Mouse (Mus musculus) myocyte (in vitro differentiated cells): Measurements from ENCODE around the gene Agt. TPM values are rescaled to one million over a fixed set of nuclear protein-coding genes. Genes with fewer than 3 reads are reported as not detected.

ENCODE experiments used
- H3K27me3 ChIP-seq: one replicate; pipeline ENCODE4 v1.6.1; 2011; ENCODE audit not compliant: control insufficient read depth, insufficient read depth, insufficient read length
- H3K36me3 ChIP-seq: one replicate; pipeline ENCODE4 v1.6.1; 2011; ENCODE audit not compliant: control insufficient read depth, insufficient read depth
- H3K4me2 ChIP-seq: one replicate; pipeline ENCODE4 v1.6.1; 2011; ENCODE audit warnings: low read depth, control low read depth
- H3K4me3 ChIP-seq: one replicate; pipeline ENCODE4 v1.5.1; 2011; ENCODE audit warnings: mild to moderate bottlenecking, control low read depth, moderate library complexity
- H3K79me2 ChIP-seq: one replicate; pipeline ENCODE4 v1.6.1; 2011; ENCODE audit not compliant: control insufficient read depth, insufficient read depth
- H3ac ChIP-seq: one replicate; pipeline ENCODE4 v1.6.1; 2011; ENCODE audit not compliant: control insufficient read depth, insufficient read length
- CEBPB ChIP-seq: IDR thresholded peaks from 2 replicates; pipeline ENCODE4 v1.6.1; 2011; ENCODE audit warnings: mild to moderate bottlenecking, moderate library complexity; ENCODE audit not compliant: poor library complexity, insufficient read depth, severe bottlenecking
- E2F4 ChIP-seq: IDR thresholded peaks from one replicate; pipeline ENCODE4 v1.6.1; 2011; ENCODE audit warnings: mild to moderate bottlenecking, control low read depth, moderate library complexity; ENCODE audit not compliant: insufficient read depth
- MAX ChIP-seq: IDR thresholded peaks from one replicate; pipeline ENCODE4 v1.6.1; 2011; ENCODE audit warnings: low read depth, mild to moderate bottlenecking, control low read depth
- MYOD1 ChIP-seq, 3 experiments: IDR thresholded peaks; one replicate each; pipeline ENCODE4 v1.6.1; 2011; ENCODE audit warnings: control low read depth in 2 of 3, low read depth in 2 of 3, mild to moderate bottlenecking in 2 of 3, moderate library complexity in 1 of 3; ENCODE audit not compliant: insufficient read length in 2 of 3, control insufficient read depth in 1 of 3
- MYOG ChIP-seq, 3 experiments: IDR thresholded peaks; one replicate each; pipeline ENCODE4 v1.6.1; 2011; ENCODE audit warnings: control low read depth in 2 of 3, low read depth in 2 of 3, mild to moderate bottlenecking in 2 of 3; ENCODE audit not compliant: insufficient read length in 2 of 3, control insufficient read depth in 1 of 3, insufficient read depth in 1 of 3
- POLR2A ChIP-seq: IDR thresholded peaks from one replicate; pipeline ENCODE4 v1.6.1; 2011; ENCODE audit warnings: low read depth, mild to moderate bottlenecking, control low read depth, moderate library complexity; ENCODE audit not compliant: insufficient read length
- POLR2AphosphoS2 ChIP-seq: IDR thresholded peaks from one replicate; pipeline ENCODE4 v1.6.1; 2011; ENCODE audit warnings: low read depth, control low read depth; ENCODE audit not compliant: insufficient read length
- REST ChIP-seq: IDR thresholded peaks from one replicate; pipeline ENCODE4 v1.6.1; 2011; ENCODE audit warnings: mild to moderate bottlenecking, control low read depth, moderate library complexity; ENCODE audit not compliant: insufficient read depth, insufficient read length
- SRF ChIP-seq: IDR thresholded peaks from one replicate; pipeline ENCODE4 v1.6.1; 2011; ENCODE audit warnings: low read depth; ENCODE audit not compliant: control insufficient read depth, insufficient read length
- TCF12 ChIP-seq: IDR thresholded peaks from one replicate; pipeline ENCODE4 v1.6.1; 2011; ENCODE audit warnings: mild to moderate bottlenecking, control low read depth; ENCODE audit not compliant: poor library complexity, insufficient read depth, severe bottlenecking
- TCF3 ChIP-seq: IDR thresholded peaks from one replicate; pipeline ENCODE4 v1.6.1; 2011; ENCODE audit warnings: low read depth, control low read depth; ENCODE audit not compliant: insufficient read length
- USF1 ChIP-seq: IDR thresholded peaks from one replicate; pipeline ENCODE4 v1.6.1; 2011; ENCODE audit warnings: low read depth, mild to moderate bottlenecking, control low read depth, moderate library complexity
- polyA plus RNA-seq: library from polyadenylated mRNA; unstranded; fragments of >200 nt; fragmentation: generic; extraction: Trizol; gene quantifications from one replicate; pipeline ENCODE4 v1.2.1, GENCODE M21; 2012; ENCODE audit warnings: missing spikeins

Gene Agt
- polyA plus RNA-seq, 1 experiment: 0.70 TPM

DNA sequence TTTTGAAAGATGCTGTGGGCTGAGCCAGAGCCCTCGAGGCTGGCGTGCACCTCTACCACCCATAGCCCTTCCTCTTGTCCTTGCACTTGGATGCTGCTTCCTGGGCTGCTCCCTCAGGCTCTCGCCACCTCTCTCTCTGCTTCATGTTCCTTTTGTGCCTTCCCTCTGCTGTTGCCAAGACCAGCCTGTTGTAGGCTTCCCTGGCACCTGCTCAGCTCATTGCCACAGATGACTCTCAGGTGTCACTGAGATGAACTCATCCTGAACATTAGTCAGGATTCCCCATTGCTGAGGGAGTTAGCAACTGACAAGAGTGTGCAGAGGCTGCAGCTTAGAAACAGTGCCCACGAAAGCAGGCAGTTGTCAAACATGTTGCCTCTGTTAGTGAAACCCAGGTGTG, 27.5 kb downstream of the Agt start:
- H3K4me2 ChIP-seq: no peak overlapping the region
- H3ac ChIP-seq: no peak overlapping the region
- H3K36me3 ChIP-seq: peaks cover 15% of the 10 kb centered on the region
- TF ChIP-seq CEBPB: no peak
- TF ChIP-seq REST: no peak
- TF ChIP-seq USF1: no peak
- no peak for TF ChIP-seq SRF
- no peak for TF ChIP-seq MAX
- TF ChIP-seq MYOG (IDR thresholded peaks at IDR 0.05; ENCODE audit: control insufficient read depth in 1 of 3, insufficient read depth in 1 of 3, insufficient read length in 2 of 3, low read depth in 2 of 3): no peak
- no peak for TF ChIP-seq TCF12
- TF ChIP-seq E2F4: no peak
- no peak for TF ChIP-seq POLR2A
- TF ChIP-seq POLR2AphosphoS2: no peak
- TF ChIP-seq MYOD1 (IDR thresholded peaks at IDR 0.05; ENCODE audit: control insufficient read depth in 1 of 3, insufficient read length in 2 of 3, low read depth in 2 of 3): no peak
- no peak for TF ChIP-seq TCF3
- no peaks in the 10 kb centered on the region for H3K27me3 ChIP-seq
- H3K79me2 ChIP-seq: no peaks in the 10 kb centered on the region
- H3K4me3 ChIP-seq: no peak overlapping the region

DNA sequence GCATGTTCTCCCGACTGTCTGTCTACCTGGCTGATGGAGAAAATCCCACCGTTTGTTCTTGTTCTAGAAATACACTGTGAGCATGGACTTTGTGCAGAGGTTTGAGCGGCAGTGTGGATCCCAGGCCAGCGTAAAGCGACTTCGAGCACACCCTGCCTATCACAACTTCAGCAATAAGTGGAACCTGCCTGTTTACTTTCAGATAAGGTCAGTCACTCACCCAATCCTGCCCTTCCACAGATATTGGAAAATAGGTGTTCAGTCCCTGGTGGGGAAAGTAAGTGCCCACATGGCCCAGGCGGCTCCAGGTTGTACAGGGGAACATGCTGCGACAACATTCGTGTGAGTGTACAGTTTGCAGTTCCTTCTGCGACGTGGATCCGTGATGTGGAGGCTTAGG, 28.6 kb downstream of the Agt start:
- H3K79me2 ChIP-seq: no peaks in the 10 kb centered on the region
- H3K4me2 ChIP-seq: no peak overlapping the region
- H3K36me3 ChIP-seq: peaks cover 15% of the 10 kb centered on the region
- TF ChIP-seq REST (no peak), USF1 (no peak), E2F4 (no peak), TCF12 (no peak), MYOG (IDR thresholded peaks at IDR 0.05; ENCODE audit: control insufficient read depth in 1 of 3, insufficient read depth in 1 of 3, insufficient read length in 2 of 3, low read depth in 2 of 3) (no peak), POLR2A (no peak), CEBPB (no peak), TCF3 (no peak), SRF (no peak), MAX (no peak), MYOD1 (IDR thresholded peaks at IDR 0.05; ENCODE audit: control insufficient read depth in 1 of 3, insufficient read length in 2 of 3, low read depth in 2 of 3) (no peak)
- no peak overlapping the region for H3ac ChIP-seq
- H3K27me3 ChIP-seq: no peaks in the 10 kb centered on the region
- no peak overlapping the region for H3K4me3 ChIP-seq

DNA sequence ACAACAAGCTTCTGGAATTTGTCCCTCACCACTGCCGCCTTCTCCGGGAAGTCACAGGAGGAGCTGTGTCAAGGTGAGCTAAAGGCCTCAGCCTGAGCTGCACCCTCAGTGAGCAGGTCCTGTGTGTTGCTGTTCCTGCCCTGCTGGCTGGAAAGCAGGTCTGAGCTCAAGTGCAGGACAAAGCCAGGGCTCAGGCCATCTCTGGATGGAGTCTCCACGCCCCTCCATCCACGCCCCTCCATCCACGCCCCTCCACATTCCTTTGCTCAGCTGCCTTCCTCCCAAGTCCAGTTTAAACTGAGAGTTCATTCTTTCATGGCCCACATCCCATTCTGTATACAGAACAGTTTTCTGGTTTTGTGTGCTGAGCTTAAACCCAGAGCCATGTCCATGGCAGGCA, 34.1 kb downstream of the Agt start:
- H3K27me3 ChIP-seq: no peaks in the 10 kb centered on the region
- no peak for TF ChIP-seq REST
- TF ChIP-seq E2F4: no peak
- TF ChIP-seq SRF: no peak
- no peak for TF ChIP-seq MYOD1 (IDR thresholded peaks at IDR 0.05; ENCODE audit: control insufficient read depth in 1 of 3, insufficient read length in 2 of 3, low read depth in 2 of 3)
- no peak for TF ChIP-seq MYOG (IDR thresholded peaks at IDR 0.05; ENCODE audit: control insufficient read depth in 1 of 3, insufficient read depth in 1 of 3, insufficient read length in 2 of 3, low read depth in 2 of 3)
- no peak for TF ChIP-seq MAX
- TF ChIP-seq TCF3: no peak
- TF ChIP-seq USF1: no peak
- TF ChIP-seq POLR2A: no peak
- TF ChIP-seq TCF12: no peak
- TF ChIP-seq POLR2AphosphoS2: no peak
- no peak for TF ChIP-seq CEBPB
- H3K36me3 ChIP-seq: peaks cover 23% of the 10 kb centered on the region
- H3K79me2 ChIP-seq: no peaks in the 10 kb centered on the region
- H3K4me3 ChIP-seq: no peak overlapping the region
- no peak overlapping the region for H3ac ChIP-seq
- no peak overlapping the region for H3K4me2 ChIP-seq

DNA sequence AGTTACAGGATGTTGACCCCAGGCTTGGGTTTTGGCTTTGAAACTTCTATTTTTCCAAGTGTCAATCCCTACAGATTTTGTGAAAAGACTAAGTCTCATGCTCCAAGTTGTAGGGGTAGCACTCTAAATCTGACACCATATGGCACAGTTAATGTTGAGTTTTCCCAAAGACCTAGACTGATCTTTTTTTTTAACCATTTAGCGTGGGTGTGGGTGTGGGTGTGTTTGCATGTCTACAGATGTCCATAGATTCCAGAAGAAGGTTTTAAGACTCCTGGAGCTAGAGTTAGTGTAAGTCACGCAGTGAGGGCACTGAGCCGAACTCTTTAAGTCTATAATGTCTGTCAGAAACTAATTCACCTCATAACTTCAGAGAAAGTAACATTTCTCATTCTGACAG, 36.9 kb downstream of the Agt start:
- peaks cover 14% of the 10 kb centered on the region for H3K36me3 ChIP-seq
- no peaks in the 10 kb centered on the region for H3K27me3 ChIP-seq
- no peaks in the 10 kb centered on the region for H3K79me2 ChIP-seq
- H3K4me3 ChIP-seq: no peak overlapping the region
- H3ac ChIP-seq: no peak overlapping the region
- TF ChIP-seq USF1 (no peak), POLR2A (no peak), TCF12 (no peak), TCF3 (no peak), REST (no peak), MYOD1 (IDR thresholded peaks at IDR 0.05; ENCODE audit: control insufficient read depth in 1 of 3, insufficient read length in 2 of 3, low read depth in 2 of 3) (no peak), MAX (no peak), CEBPB (no peak), POLR2AphosphoS2 (no peak), MYOG (IDR thresholded peaks at IDR 0.05; ENCODE audit: control insufficient read depth in 1 of 3, insufficient read depth in 1 of 3, insufficient read length in 2 of 3, low read depth in 2 of 3) (no peak), SRF (no peak), E2F4 (no peak)
- H3K4me2 ChIP-seq: no peak overlapping the region

DNA sequence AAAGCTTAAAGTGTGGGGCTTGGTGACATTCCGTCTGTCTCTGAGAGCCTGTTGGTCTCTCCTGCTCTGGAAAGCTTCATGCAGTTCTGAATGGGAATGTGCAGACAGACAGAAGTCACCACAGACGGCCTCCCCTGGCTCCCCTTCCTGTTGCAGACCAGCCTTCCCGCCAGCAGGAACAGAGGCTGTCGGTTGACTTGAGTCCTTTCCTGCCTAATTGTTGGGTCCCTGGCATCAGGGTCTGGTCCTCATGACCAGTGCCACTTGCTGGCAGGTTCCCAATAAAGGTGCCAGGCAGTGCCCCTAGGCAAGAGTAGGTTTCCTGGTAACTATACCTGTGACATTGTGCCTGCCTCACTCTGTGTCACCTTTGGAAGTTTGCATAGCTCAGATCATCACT, 38.5 kb downstream of the Agt start:
- Histone ChIP-seq H3K79me2 (no peaks in the 10 kb centered on the region), H3K4me2 (no peak overlapping the region), H3K27me3 (no peaks in the 10 kb centered on the region), H3K36me3 (peaks cover 20% of the 10 kb centered on the region), H3K4me3 (no peak overlapping the region), H3ac (no peak overlapping the region)
- no peak for TF ChIP-seq SRF
- no peak for TF ChIP-seq TCF3
- no peak for TF ChIP-seq MYOD1 (IDR thresholded peaks at IDR 0.05; ENCODE audit: control insufficient read depth in 1 of 3, insufficient read length in 2 of 3, low read depth in 2 of 3)
- TF ChIP-seq POLR2A: no peak
- no peak for TF ChIP-seq MYOG (IDR thresholded peaks at IDR 0.05; ENCODE audit: control insufficient read depth in 1 of 3, insufficient read depth in 1 of 3, insufficient read length in 2 of 3, low read depth in 2 of 3)
- no peak for TF ChIP-seq MAX
- no peak for TF ChIP-seq TCF12
- no peak for TF ChIP-seq USF1
- no peak for TF ChIP-seq REST
- no peak for TF ChIP-seq CEBPB
